Mouse (Mus musculus): ENCODE results near the gene Slc39a9. TPM values are rescaled to one million over a fixed set of nuclear protein-coding genes. Genes with fewer than 3 reads are reported as not detected.

The Slc39a9 gene
- polyA plus RNA-seq, 1 experiment = 6.9 TPM

- H3K4me3 ChIP-seq (replicated peaks; ENCODE audit: control insufficient read depth, low read depth, low read length) = no peak overlapping the region
- no peaks in the 10 kb centered on the region for H3K4me1 ChIP-seq (ENCODE audit: control insufficient read depth, insufficient read depth, low read length)
- WGBS = 90% methylated on average over 5 of the region's 5 CpGs
- TF ChIP-seq CTCF (IDR thresholded peaks at IDR 0.05; ENCODE audit: control insufficient read depth, insufficient read depth, low read length) (no peak), POLR2A (IDR thresholded peaks at IDR 0.05; ENCODE audit: borderline replicate concordance, control insufficient read depth, low read depth, low read length) (no peak)
- H3K27ac ChIP-seq (ENCODE audit: control insufficient read depth, insufficient read depth, low read depth, low read length, poor library complexity) = no peak overlapping the region
These were observed 11.9 kb upstream of the Slc39a9 start for GRCm38 (mm10) chr12:80631790-80632189.

- peak; percentile 67 for TF ChIP-seq CTCF (IDR thresholded peaks at IDR 0.05; ENCODE audit: control insufficient read depth, insufficient read depth, low read length)
- TF ChIP-seq POLR2A (IDR thresholded peaks at IDR 0.05; ENCODE audit: borderline replicate concordance, control insufficient read depth, low read depth, low read length) = no peak
- Histone ChIP-seq H3K4me1 (ENCODE audit: control insufficient read depth, insufficient read depth, low read length) (peaks cover 3% of the 10 kb centered on the region), H3K27ac (ENCODE audit: control insufficient read depth, insufficient read depth, low read depth, low read length, poor library complexity) (peak overlapping the region; percentile 36), H3K4me3 (replicated peaks; ENCODE audit: control insufficient read depth, low read depth, low read length) (peak overlapping the region; percentile 96)
- WGBS = 2% methylated on average over 48 of the region's 48 CpGs
These were observed 674 bp upstream of the Slc39a9 start for GRCm38 (mm10) chr12:80642725-80643692.

GRCm38 (mm10) chr12:80644506-80644868, 804 bp downstream of the Slc39a9 start:
- Histone ChIP-seq H3K27ac (ENCODE audit: control insufficient read depth, insufficient read depth, low read depth, low read length, poor library complexity) (peak overlapping the region; percentile 36), H3K4me1 (ENCODE audit: control insufficient read depth, insufficient read depth, low read length) (peaks cover 6% of the 10 kb centered on the region), H3K4me3 (replicated peaks; ENCODE audit: control insufficient read depth, low read depth, low read length) (peak overlapping the region; percentile 96)
- TF ChIP-seq CTCF (IDR thresholded peaks at IDR 0.05; ENCODE audit: control insufficient read depth, insufficient read depth, low read length) = no peak
- TF ChIP-seq POLR2A (IDR thresholded peaks at IDR 0.05; ENCODE audit: borderline replicate concordance, control insufficient read depth, low read depth, low read length) = no peak
- 4% methylated on average over 18 of the region's 18 CpGs for WGBS

GRCm38 (mm10) chr12:80646377-80646776, 2.7 kb downstream of the Slc39a9 start:
- H3K4me3 ChIP-seq (replicated peaks; ENCODE audit: control insufficient read depth, low read depth, low read length) = no peak overlapping the region

GRCm38 (mm10) chr12:80653951-80654658, 10.4 kb downstream of the Slc39a9 start:
- TF ChIP-seq POLR2A (IDR thresholded peaks at IDR 0.05; ENCODE audit: borderline replicate concordance, control insufficient read depth, low read depth, low read length) (no peak), CTCF (IDR thresholded peaks at IDR 0.05; ENCODE audit: control insufficient read depth, insufficient read depth, low read length) (no peak)
- WGBS = 86% methylated on average over 7 of the region's 7 CpGs
- Histone ChIP-seq H3K4me3 (replicated peaks; ENCODE audit: control insufficient read depth, low read depth, low read length) (no peak overlapping the region), H3K4me1 (ENCODE audit: control insufficient read depth, insufficient read depth, low read length) (no peaks in the 10 kb centered on the region), H3K27ac (ENCODE audit: control insufficient read depth, insufficient read depth, low read depth, low read length, poor library complexity) (no peak overlapping the region)

More at GRCm38 (mm10) chr12:80646377-80646776, 2.7 kb downstream of the Slc39a9 start:
- TF ChIP-seq CTCF (IDR thresholded peaks at IDR 0.05; ENCODE audit: control insufficient read depth, insufficient read depth, low read length) (no peak), POLR2A (IDR thresholded peaks at IDR 0.05; ENCODE audit: borderline replicate concordance, control insufficient read depth, low read depth, low read length) (no peak)
- 93% methylated on average over 3 of the region's 3 CpGs for WGBS
- Histone ChIP-seq H3K4me1 (ENCODE audit: control insufficient read depth, insufficient read depth, low read length) (peaks cover 6% of the 10 kb centered on the region), H3K27ac (ENCODE audit: control insufficient read depth, insufficient read depth, low read depth, low read length, poor library complexity) (no peak overlapping the region)

- TF ChIP-seq POLR2A (IDR thresholded peaks at IDR 0.05; ENCODE audit: borderline replicate concordance, control insufficient read depth, low read depth, low read length) = no peak
- no peak for TF ChIP-seq CTCF (IDR thresholded peaks at IDR 0.05; ENCODE audit: control insufficient read depth, insufficient read depth, low read length)
- WGBS = 93% methylated on average over 3 of the region's 3 CpGs
- no peak overlapping the region for H3K4me3 ChIP-seq (replicated peaks; ENCODE audit: control insufficient read depth, low read depth, low read length)
- H3K27ac ChIP-seq (ENCODE audit: control insufficient read depth, insufficient read depth, low read depth, low read length, poor library complexity) = no peak overlapping the region
- H3K4me1 ChIP-seq (ENCODE audit: control insufficient read depth, insufficient read depth, low read length) = no peaks in the 10 kb centered on the region
These were observed 11.0 kb downstream of the Slc39a9 start for GRCm38 (mm10) chr12:80654659-80655025.

GRCm38 (mm10) chr12:80658661-80659060, 15.0 kb downstream of the Slc39a9 start:
- WGBS = 59% methylated on average over 6 of the region's 6 CpGs
- TF ChIP-seq POLR2A (IDR thresholded peaks at IDR 0.05; ENCODE audit: borderline replicate concordance, control insufficient read depth, low read depth, low read length) (no peak), CTCF (IDR thresholded peaks at IDR 0.05; ENCODE audit: control insufficient read depth, insufficient read depth, low read length) (no peak)
- Histone ChIP-seq H3K4me3 (replicated peaks; ENCODE audit: control insufficient read depth, low read depth, low read length) (no peak overlapping the region), H3K27ac (ENCODE audit: control insufficient read depth, insufficient read depth, low read depth, low read length, poor library complexity) (no peak overlapping the region), H3K4me1 (ENCODE audit: control insufficient read depth, insufficient read depth, low read length) (no peaks in the 10 kb centered on the region)

GRCm38 (mm10) chr12:80662322-80662721, 18.6 kb downstream of the Slc39a9 start:
- no peak overlapping the region for H3K27ac ChIP-seq (ENCODE audit: control insufficient read depth, insufficient read depth, low read depth, low read length, poor library complexity)
- no peaks in the 10 kb centered on the region for H3K4me1 ChIP-seq (ENCODE audit: control insufficient read depth, insufficient read depth, low read length)
- WGBS = 92% methylated on average over 10 of the region's 10 CpGs
- TF ChIP-seq CTCF (IDR thresholded peaks at IDR 0.05; ENCODE audit: control insufficient read depth, insufficient read depth, low read length) (no peak), POLR2A (IDR thresholded peaks at IDR 0.05; ENCODE audit: borderline replicate concordance, control insufficient read depth, low read depth, low read length) (no peak)
- H3K4me3 ChIP-seq (replicated peaks; ENCODE audit: control insufficient read depth, low read depth, low read length) = no peak overlapping the region

Data from bone marrow, adult 2 months (tissue).